Mouse (Mus musculus) ovary, postnatal 14 days (tissue): ENCODE results near the gene Zmym2.

Experiments used
- DNase-seq: peaks from one replicate; pipeline ENCODE4 v3.0.0; 2022; ENCODE audit warnings: low spot score

Gene Zmym2

DNA sequence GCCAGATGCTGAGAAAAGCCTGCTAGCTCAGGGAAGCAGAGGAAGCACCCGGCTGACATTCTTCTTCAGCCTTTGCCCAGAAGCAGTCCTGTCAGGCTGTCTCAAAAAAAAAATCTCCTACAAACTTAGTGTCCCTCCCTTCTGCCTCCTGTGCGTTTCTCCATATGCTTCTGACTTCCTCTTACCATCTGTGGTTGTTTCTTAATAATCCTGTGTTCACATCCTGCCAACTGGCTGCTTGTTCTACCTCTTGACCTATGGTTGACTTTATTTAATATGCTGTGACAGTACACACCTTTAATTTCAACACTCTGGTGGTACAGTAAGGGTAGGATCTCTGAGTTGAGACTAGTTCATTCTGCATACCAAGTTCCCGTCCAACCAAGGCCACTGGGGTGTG lies 32.1 kb downstream of the Zmym2 start:
- DNase-seq: no peak

GRCm38 (mm10) chr14:56935481-56935880 lies 49.0 kb downstream of the Zmym2 start:
- no peak for DNase-seq

- no peak for DNase-seq
Observed at GRCm38 (mm10) chr14:56939903-56940302, 53.5 kb downstream of the Zmym2 start.

DNA sequence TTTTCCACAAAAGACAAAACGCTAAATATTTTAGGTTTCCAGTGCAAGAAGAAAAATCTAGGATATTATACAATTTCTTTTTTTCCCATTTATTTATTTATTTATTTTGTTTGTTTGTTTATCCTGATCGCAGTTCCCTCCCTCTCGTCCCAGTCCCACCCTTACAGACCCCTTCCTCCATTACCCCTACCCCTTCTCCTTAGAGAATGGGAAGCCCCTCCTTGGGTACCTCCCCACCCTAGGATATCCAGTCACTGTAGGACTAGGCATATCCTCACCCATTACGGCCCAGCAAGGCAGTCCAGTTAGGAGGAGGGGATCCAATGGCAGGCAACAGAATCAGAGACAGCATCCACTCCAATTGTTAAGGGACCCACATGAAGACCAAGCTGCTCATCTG lies 66.5 kb downstream of the Zmym2 start:
- DNase-seq: no peak

GRCm38 (mm10) chr14:56954393-56954792 lies 67.9 kb downstream of the Zmym2 start:
- no peak for DNase-seq

DNA sequence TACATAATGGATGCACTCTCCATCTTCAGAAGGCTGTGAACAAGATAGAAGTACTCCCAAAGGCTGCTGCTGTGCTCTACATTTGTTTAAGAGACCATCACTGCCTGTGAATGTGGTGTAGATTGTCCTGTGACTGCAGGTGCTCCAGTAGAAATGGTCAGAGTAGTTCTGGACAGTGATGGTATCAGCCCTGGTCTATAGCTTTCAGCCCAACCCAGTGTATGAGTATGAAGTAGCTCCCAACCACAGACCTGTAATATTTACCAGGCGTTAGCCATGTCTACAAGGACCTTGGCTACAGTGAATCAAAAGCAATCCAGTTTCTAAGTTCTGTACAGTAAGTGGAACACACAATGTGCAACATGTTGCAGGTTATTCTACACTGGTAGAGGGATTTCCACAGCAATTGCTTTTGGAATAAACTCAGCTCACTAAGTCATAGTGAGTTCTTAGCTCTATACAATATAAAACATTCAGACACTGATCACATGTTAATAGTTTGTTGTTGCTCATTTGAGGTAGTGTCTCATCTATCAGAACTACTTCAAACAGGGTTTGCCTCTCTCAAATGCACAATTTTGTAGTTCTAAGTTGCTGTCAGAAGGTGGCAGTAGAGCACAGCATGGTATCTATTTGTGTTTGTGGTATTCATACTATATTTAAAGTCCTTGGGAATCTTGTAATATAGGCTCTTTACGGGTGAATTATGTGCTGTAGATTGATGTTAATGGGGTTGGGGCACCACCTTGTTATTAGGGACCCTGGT lies 77.7 kb downstream of the Zmym2 start:
- peak; percentile 21 for DNase-seq

DNA sequence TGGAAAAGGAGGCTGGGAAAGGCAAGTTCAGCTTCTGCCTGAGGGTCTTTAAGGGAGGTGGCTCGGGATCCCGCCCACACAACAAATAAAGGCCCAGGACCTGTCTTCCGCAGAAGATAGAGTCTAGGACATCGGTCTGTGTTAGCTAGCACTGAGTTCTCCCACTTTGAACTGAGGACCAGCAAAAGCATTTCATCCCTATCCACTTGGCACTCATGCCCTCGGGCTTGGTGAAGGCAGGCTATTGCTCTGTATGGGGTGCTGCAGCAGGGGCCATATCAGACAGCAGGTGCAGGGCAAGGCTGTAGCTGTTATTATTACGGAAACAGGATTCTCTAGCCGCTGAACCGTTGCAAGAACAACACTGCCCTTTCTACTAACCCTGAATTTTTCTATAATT lies 83.2 kb downstream of the Zmym2 start:
- no peak for DNase-seq

GRCm38 (mm10) chr14:56970160-56970559 lies 83.7 kb downstream of the Zmym2 start:
- DNase-seq: no peak

DNA sequence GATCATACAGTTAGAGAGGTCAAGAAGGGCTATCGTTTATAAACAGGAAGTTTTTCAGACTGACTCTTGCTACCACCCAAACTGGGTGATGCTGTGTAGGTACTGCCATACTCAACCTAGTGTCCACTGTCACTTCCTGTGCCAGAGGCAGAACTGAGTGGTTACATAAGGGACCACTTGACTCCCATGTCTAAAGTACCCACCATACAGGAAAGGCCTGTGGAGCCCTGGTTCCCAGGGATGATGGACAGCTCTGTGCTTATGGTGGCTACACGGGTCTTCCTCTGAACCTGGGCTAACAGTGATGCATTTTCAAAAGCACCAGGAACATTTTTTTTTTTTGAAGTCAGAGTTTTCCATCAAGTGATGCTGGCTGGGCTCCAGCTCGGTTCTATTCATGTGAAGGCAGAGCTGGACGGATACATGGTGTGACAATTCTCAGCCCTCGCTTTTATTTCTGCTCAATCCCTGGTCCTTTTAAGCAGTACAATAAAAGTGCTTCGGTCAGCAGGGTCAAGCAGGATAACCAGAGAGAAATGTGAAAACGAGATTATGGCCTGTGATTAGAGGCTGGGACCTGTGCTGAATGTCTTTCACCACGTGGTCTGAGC lies 91.7 kb downstream of the Zmym2 start:
- no peak for DNase-seq

- DNase-seq: no peak
Observed at GRCm38 (mm10) chr14:56988621-56989020, 102.2 kb downstream of the Zmym2 start.
